14 mouse cellular contexts compared by ENCODE assay signal in genomic region chr16:37926087-37926486, GRCm38 (mm10). TPM values are rescaled to one million over a fixed set of nuclear protein-coding genes. Genes with fewer than 3 reads are reported as not detected.
DNase-seq lines count a peak whose midpoint lies in the region; ATAC-seq lines count a peak whose summit lies in the region.
"Had no signal": no experiment of that assay in that cellular context is flagged by ENCODE, and none has a peak within 500 bp of the region (broad histone marks: within the 10 kb centered on the region; RNA-seq: fewer than 3 reads in every experiment).

No protein-coding gene starts in this region.

- no peak overlapping the region for H3K4me3 ChIP-seq in neural tube, embryonic 11.5 days (ENCODE audit: low read depth, low read length)
- H3K4me3 ChIP-seq in forebrain, embryonic 13.5 days, result no peak overlapping the region
- no peak overlapping the region for H3K4me3 ChIP-seq in hindbrain, embryonic 16.5 days (ENCODE audit: low read length)
- H3K4me3 ChIP-seq in neural tube, embryonic 13.5 days, result no peak overlapping the region
- H3K4me3 ChIP-seq: liver, embryonic 13.5 days had no signal

- no peak for ATAC-seq in neural tube, embryonic 11.5 days (ENCODE audit: insufficient read depth, low FRiP score, low TSS enrichment)
- peak; percentile 84 for ATAC-seq in forebrain, embryonic 13.5 days
- ATAC-seq in hindbrain, embryonic 16.5 days, result peak; percentile 76
- ATAC-seq in neural tube, embryonic 13.5 days (ENCODE audit: low read depth), result peak; percentile 57
- ATAC-seq: CD4-positive, CD25-positive, alpha-beta regulatory T cell, adult 4 months had no signal

- H3K4me2 ChIP-seq in neural tube, embryonic 11.5 days (ENCODE audit: low read depth), result no peak overlapping the region
- H3K4me2 ChIP-seq in forebrain, embryonic 13.5 days, result peak overlapping the region; percentile 35
- H3K4me2 ChIP-seq in hindbrain, embryonic 16.5 days (ENCODE audit: low read length), result peak overlapping the region; percentile 27
- H3K4me2 ChIP-seq in neural tube, embryonic 13.5 days, result no peak overlapping the region
- H3K4me2 ChIP-seq: liver, embryonic 13.5 days had no signal

- no peaks in the 10 kb centered on the region for H3K36me3 ChIP-seq in neural tube, embryonic 11.5 days (ENCODE audit: control insufficient read depth, insufficient read depth, low read length)
- H3K36me3 ChIP-seq in forebrain, embryonic 13.5 days (ENCODE audit: poor library complexity, severe bottlenecking), result peaks cover 6% of the 10 kb centered on the region; the same call in 1 of the 2 replicates
- no peaks in the 10 kb centered on the region for H3K36me3 ChIP-seq in hindbrain, embryonic 16.5 days (ENCODE audit: control insufficient read depth, insufficient read depth, low read length)
- H3K36me3 ChIP-seq in neural tube, embryonic 13.5 days, result no peaks in the 10 kb centered on the region
- H3K36me3 ChIP-seq: liver, embryonic 13.5 days had no signal

- H3K9me3 ChIP-seq in neural tube, embryonic 11.5 days (ENCODE audit: control insufficient read depth, low read length), result no peaks in the 10 kb centered on the region
- H3K9me3 ChIP-seq in forebrain, embryonic 13.5 days (replicated peaks), result no peaks in the 10 kb centered on the region
- no peaks in the 10 kb centered on the region for H3K9me3 ChIP-seq in hindbrain, embryonic 16.5 days (ENCODE audit: control insufficient read depth, low read length)
- no peaks in the 10 kb centered on the region for H3K9me3 ChIP-seq in neural tube, embryonic 13.5 days
- H3K9me3 ChIP-seq: liver, embryonic 13.5 days had no signal

- WGBS in neural tube, embryonic 11.5 days, result 26% methylated on average over 7 of the region's 7 CpGs
- 4% methylated on average over 7 of the region's 7 CpGs for WGBS in forebrain, embryonic 13.5 days
- 9% methylated on average over 7 of the region's 7 CpGs for WGBS in hindbrain, embryonic 16.5 days
- 14% methylated on average over 7 of the region's 7 CpGs for WGBS in neural tube, embryonic 13.5 days

- H3K4me1 ChIP-seq in neural tube, embryonic 11.5 days (ENCODE audit: control insufficient read depth, insufficient read depth, low read length), result peaks cover 3% of the 10 kb centered on the region; the same call in 1 of the 2 replicates
- peaks cover 41% of the 10 kb centered on the region for H3K4me1 ChIP-seq in forebrain, embryonic 13.5 days
- peaks cover 8% of the 10 kb centered on the region for H3K4me1 ChIP-seq in hindbrain, embryonic 16.5 days (ENCODE audit: control insufficient read depth, insufficient read depth, low read depth, low read length)
- H3K4me1 ChIP-seq in neural tube, embryonic 13.5 days (replicated peaks), result peaks cover 23% of the 10 kb centered on the region
- H3K4me1 ChIP-seq: liver, embryonic 13.5 days had no signal

- H3K27ac ChIP-seq in neural tube, embryonic 11.5 days (ENCODE audit: low read depth, low read length), result 0 out of 2 replicates have a peak overlapping the region, but pooled peaks have one; percentile 2
- H3K27ac ChIP-seq in forebrain, embryonic 13.5 days, result peak overlapping the region; percentile 83
- H3K27ac ChIP-seq in hindbrain, embryonic 16.5 days (ENCODE audit: low read depth, low read length), result peak overlapping the region; percentile 44
- H3K27ac ChIP-seq in neural tube, embryonic 13.5 days (replicated peaks), result peak overlapping the region; percentile 75
- H3K27ac ChIP-seq: liver, embryonic 13.5 days had no signal

- no peak overlapping the region for H3K9ac ChIP-seq in neural tube, embryonic 11.5 days (ENCODE audit: low read length)
- H3K9ac ChIP-seq in forebrain, embryonic 13.5 days, result peak overlapping the region; percentile 28; the same call in 1 of the 2 replicates
- H3K9ac ChIP-seq in hindbrain, embryonic 16.5 days (ENCODE audit: low read depth, low read length), result peak overlapping the region; percentile 2; the same call in 1 of the 2 replicates
- H3K9ac ChIP-seq in neural tube, embryonic 13.5 days, result peak overlapping the region; percentile 35; the same call in 1 of the 2 replicates
- H3K9ac ChIP-seq: liver, embryonic 13.5 days had no signal

- DNase-seq in neural tube, embryonic 11.5 days (ENCODE audit: low spot score), result peak; percentile 31
- no peak for DNase-seq in neural tube, embryonic 10.5 days (ENCODE audit: extremely low spot score, low spot score)
- no peak for DNase-seq in cerebellum, postnatal 25 days
- no peak for DNase-seq in layer of hippocampus, adult 18-20 months (ENCODE audit: low spot score in 2 of 2)
- no peak for DNase-seq in adrenal gland, adult 8-10 months
- DNase-seq: adrenal gland, adult 2 months; heart, adult 11 months; layer of hippocampus, adult 9-11 months; liver, embryonic 13.5 days had no signal

- no peaks in the 10 kb centered on the region for H3K27me3 ChIP-seq in neural tube, embryonic 11.5 days (ENCODE audit: control insufficient read depth, insufficient read depth, low read length)
- no peaks in the 10 kb centered on the region for H3K27me3 ChIP-seq in forebrain, embryonic 13.5 days
- no peaks in the 10 kb centered on the region for H3K27me3 ChIP-seq in hindbrain, embryonic 16.5 days (replicated peaks; ENCODE audit: control insufficient read depth, insufficient read depth, low read length)
- no peaks in the 10 kb centered on the region for H3K27me3 ChIP-seq in neural tube, embryonic 13.5 days
- H3K27me3 ChIP-seq: liver, embryonic 13.5 days had no signal

RNA-seq across cellular contexts. Expression of gene Gpr156, which starts 9.8 kb away (rescaled TPM):
- 7.1 and 7.8 TPM in 2 replicates for polyA plus RNA-seq in neural tube, embryonic 11.5 days (2014; fragmentation: Nextera tagmentation; extraction: Ambion mirVana)
- polyA plus RNA-seq in forebrain, embryonic 13.5 days (2015; fragmentation: Nextera tagmentation; extraction: Ambion mirVana), result 5.5 TPM in 2 replicates
- polyA plus RNA-seq in hindbrain, embryonic 16.5 days (2015; fragmentation: Nextera tagmentation; extraction: Ambion mirVana), result 3.2 and 3.9 TPM in 2 replicates
- polyA plus RNA-seq in neural tube, embryonic 13.5 days (2015; fragmentation: Nextera tagmentation; extraction: Ambion mirVana), result 6.1 and 6.9 TPM in 2 replicates
- under 1 TPM; 0.45 to 0.76 TPM for total RNA-seq in layer of hippocampus, adult 18-20 months (2021)
- under 1 TPM; 0.09 to 0.65 (median 0.29) TPM for total RNA-seq in adrenal gland, adult 8-10 months (2022)
- total RNA-seq: heart, postnatal 25 days had no signal
- polyA plus RNA-seq: CD4-positive, CD25-positive, alpha-beta regulatory T cell, adult 4 months had no signal

RNA-seq across cellular contexts. Expression of gene Lrrc58, which starts 57.9 kb away (rescaled TPM):
- polyA plus RNA-seq in neural tube, embryonic 11.5 days (2014; fragmentation: Nextera tagmentation; extraction: Ambion mirVana), result 59.9 and 60.8 TPM in 2 replicates
- polyA plus RNA-seq in forebrain, embryonic 13.5 days (2015; fragmentation: Nextera tagmentation; extraction: Ambion mirVana), result 55.3 and 55.4 TPM in 2 replicates
- polyA plus RNA-seq in hindbrain, embryonic 16.5 days (2015; fragmentation: Nextera tagmentation; extraction: Ambion mirVana), result 45.3 and 48.1 TPM in 2 replicates
- polyA plus RNA-seq in neural tube, embryonic 13.5 days (2015; fragmentation: Nextera tagmentation; extraction: Ambion mirVana), result 54.9 and 59.0 TPM in 2 replicates
- 100 to 1,000 TPM; 101 to 105 TPM for total RNA-seq in layer of hippocampus, adult 18-20 months (2021)
- 100 to 1,000 TPM; 130 to 206 (median 160) TPM for total RNA-seq in adrenal gland, adult 8-10 months (2022)

Comparison
In these comparisons a context has a peak if more than half of its experiments do, and no peak if none do; other contexts are left out.
1. H3K27ac ChIP-seq: peak in every context shown above with its lines; median percentile 83 in forebrain, embryonic 13.5 days; 75 in neural tube, embryonic 13.5 days; 44 in hindbrain, embryonic 16.5 days; 2 in neural tube, embryonic 11.5 days.
2. H3K4me2 ChIP-seq: peak in forebrain, embryonic 13.5 days (single experiment) and hindbrain, embryonic 16.5 days (single experiment); none in neural tube, embryonic 11.5 days (single experiment) and neural tube, embryonic 13.5 days (single experiment).